In the genomic region with DNA sequence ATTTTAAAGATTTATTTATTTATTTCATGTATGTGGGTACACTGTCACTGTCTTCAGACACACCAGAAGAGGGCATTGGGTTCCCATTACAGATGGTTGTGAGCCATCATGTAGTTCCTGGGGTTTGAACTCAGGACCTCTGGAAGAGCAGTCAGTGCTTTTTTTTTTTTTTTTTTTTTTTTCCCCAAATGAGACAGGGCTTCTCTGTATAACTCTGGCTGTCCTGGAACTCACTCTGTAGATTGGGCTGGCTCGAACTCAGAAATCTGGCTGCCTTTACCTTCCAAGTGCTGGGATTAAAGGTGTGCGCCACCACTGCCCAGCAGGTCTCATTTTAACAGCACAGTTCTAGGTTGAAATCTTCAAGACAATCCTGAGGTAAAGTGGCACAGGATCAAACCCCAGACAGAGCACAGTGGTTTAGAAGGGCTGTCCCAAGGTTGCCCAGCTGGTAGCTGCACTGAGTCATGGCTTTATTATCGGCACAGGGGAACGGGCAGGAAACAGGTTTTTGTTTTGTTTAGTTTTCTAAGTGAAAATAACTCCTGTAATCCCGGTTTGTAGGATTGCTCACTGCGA, we compare ENCODE assay signal across 8 mouse cellular contexts. TPM values are rescaled to one million over a fixed set of nuclear protein-coding genes. Genes with fewer than 3 reads are reported as not detected.
DNase-seq lines count a peak whose midpoint lies in the region; ATAC-seq lines count a peak whose summit lies in the region.

Gene Banp, plus strand, starts transcription at position 529 of the 579 bp plus-strand sequence.

- no peaks in the 10 kb centered on the region for H3K9me3 ChIP-seq in forebrain, embryonic 15.5 days
- no peaks in the 10 kb centered on the region for H3K9me3 ChIP-seq in midbrain, embryonic 16.5 days (replicated peaks; ENCODE audit: control insufficient read depth, low read length, poor library complexity, severe bottlenecking)

- DNase-seq in left cerebral cortex, adult 18-20 months (ENCODE audit: low spot score in 2 of 2): no peak
- DNase-seq in left cerebral cortex, adult 11 months (ENCODE audit: low spot score): no peak
- DNase-seq in adrenal gland, postnatal 36 days: peak in 1 of 2 experiments; percentile 26
- DNase-seq in layer of hippocampus, postnatal 14 days (ENCODE audit: low spot score in 2 of 2): no peak
- DNase-seq in spleen, postnatal 4 days (ENCODE audit: low spot score in 2 of 2): no peak
- DNase-seq in retina, postnatal 1 day: no peak

- H3K4me2 ChIP-seq in forebrain, embryonic 15.5 days (replicated peaks): peak within 1 kb of the TSS; percentile 89
- H3K4me2 ChIP-seq in midbrain, embryonic 16.5 days (ENCODE audit: low read length): peak within 1 kb of the TSS; percentile 65

- peaks cover 4% of the 10 kb centered on the region for H3K36me3 ChIP-seq in forebrain, embryonic 15.5 days
- H3K36me3 ChIP-seq in midbrain, embryonic 16.5 days (ENCODE audit: control insufficient read depth, insufficient read depth, low read length): no peaks in the 10 kb centered on the region

- 63% methylated on average over 6 of the region's 6 CpGs for WGBS in forebrain, embryonic 15.5 days
- WGBS in midbrain, embryonic 16.5 days: 66% methylated on average over 6 of the region's 6 CpGs

- no peak; the same call in 1 of the 2 replicates for ATAC-seq in forebrain, embryonic 15.5 days (replicated peaks)
- no peak for ATAC-seq in midbrain, embryonic 16.5 days

- H3K4me1 ChIP-seq in forebrain, embryonic 15.5 days: peaks cover 51% of the 10 kb centered on the region
- H3K4me1 ChIP-seq in midbrain, embryonic 16.5 days (ENCODE audit: control insufficient read depth, insufficient read depth, low read length): peaks cover 33% of the 10 kb centered on the region

- no peaks in the 10 kb centered on the region for H3K27me3 ChIP-seq in forebrain, embryonic 15.5 days
- no peaks in the 10 kb centered on the region for H3K27me3 ChIP-seq in midbrain, embryonic 16.5 days (ENCODE audit: control insufficient read depth, insufficient read depth, low read depth, low read length)

- peak within 1 kb of the TSS; percentile 87 for H3K4me3 ChIP-seq in forebrain, embryonic 15.5 days
- peak within 1 kb of the TSS; percentile 92 for H3K4me3 ChIP-seq in midbrain, embryonic 16.5 days (ENCODE audit: low read depth, low read length)

- H3K27ac ChIP-seq in forebrain, embryonic 15.5 days (replicated peaks): peak within 1 kb of the TSS; percentile 96
- peak within 1 kb of the TSS; percentile 96 for H3K27ac ChIP-seq in midbrain, embryonic 16.5 days (ENCODE audit: low read length)

- H3K9ac ChIP-seq in forebrain, embryonic 15.5 days (replicated peaks): peak within 1 kb of the TSS; percentile 96
- peak within 1 kb of the TSS; percentile 96 for H3K9ac ChIP-seq in midbrain, embryonic 16.5 days (ENCODE audit: low read depth, low read length)

RNA-seq across cellular contexts. Expression of gene Banp, which starts in this region (rescaled TPM):
- 10 to 100 TPM; 44.5 to 52.3 TPM for total RNA-seq in left cerebral cortex, adult 18-20 months (2021)
- 10 to 100 TPM; 25.4 to 37.4 TPM for total RNA-seq in adrenal gland, postnatal 36 days (2021)
- polyA plus RNA-seq in forebrain, embryonic 15.5 days (2015; fragmentation: Nextera tagmentation; extraction: Ambion mirVana): 64.8 and 65.3 TPM in 2 replicates
- total RNA-seq in layer of hippocampus, postnatal 14 days (2021): 10 to 100 TPM; 27.1 to 43.0 TPM
- 54.7 and 55.7 TPM in 2 replicates for polyA plus RNA-seq in midbrain, embryonic 16.5 days (2015; fragmentation: Nextera tagmentation; extraction: Ambion mirVana)
